ENCODE assay signal across 25 mouse cellular contexts in genomic region chr5:19553510-19553909, GRCm38 (mm10).
DNase-seq lines count a peak whose midpoint lies in the region; ATAC-seq and TF ChIP-seq lines count a peak whose summit lies in the region.
"Had no signal": no experiment of that assay in that cellular context is flagged by ENCODE, and none has a peak within 500 bp of the region (broad histone marks: within the 10 kb centered on the region; RNA-seq: fewer than 3 reads in every experiment).

No protein-coding gene starts in this region.

- 73% methylated on average over 3 of the region's 3 CpGs for WGBS in forebrain, embryonic 14.5 days
- WGBS in forebrain, embryonic 15.5 days: 68% methylated on average over 3 of the region's 3 CpGs
- WGBS in midbrain, postnatal 0 days: 52% methylated on average over 3 of the region's 3 CpGs
- WGBS in midbrain, embryonic 11.5 days: 76% methylated on average over 3 of the region's 3 CpGs

- no peak overlapping the region for H3K4me2 ChIP-seq in forebrain, embryonic 14.5 days (ENCODE audit: low read length)
- H3K4me2 ChIP-seq in forebrain, embryonic 15.5 days (replicated peaks): no peak overlapping the region
- H3K4me2 ChIP-seq in midbrain, postnatal 0 days (ENCODE audit: low read depth, low read length, poor library complexity, severe bottlenecking): no peak overlapping the region
- no peak overlapping the region for H3K4me2 ChIP-seq in midbrain, embryonic 11.5 days
- H3K4me2 ChIP-seq: heart, embryonic 12.5 days; limb, embryonic 15.5 days; lung, embryonic 14.5 days had no signal

- no peaks in the 10 kb centered on the region for H3K27me3 ChIP-seq in forebrain, embryonic 14.5 days (replicated peaks; ENCODE audit: control insufficient read depth, insufficient read depth, low read length)
- H3K27me3 ChIP-seq in forebrain, embryonic 15.5 days: no peaks in the 10 kb centered on the region
- no peaks in the 10 kb centered on the region for H3K27me3 ChIP-seq in midbrain, postnatal 0 days (ENCODE audit: insufficient read depth, low read length)
- no peaks in the 10 kb centered on the region for H3K27me3 ChIP-seq in midbrain, embryonic 11.5 days (ENCODE audit: control insufficient read depth, insufficient read depth, low read length)
- H3K27me3 ChIP-seq: heart, embryonic 12.5 days; limb, embryonic 15.5 days; megakaryocyte, embryonic 14.5 days had no signal

- no peak for TF ChIP-seq CTCF in layer of hippocampus, adult 2 months (conservative IDR thresholded peaks at IDR 0.05)
- no peak for TF ChIP-seq CTCF in midbrain, postnatal 0 days (IDR thresholded peaks at IDR 0.05)

- H3K4me3 ChIP-seq in forebrain, embryonic 14.5 days (ENCODE audit: low read depth, low read length): no peak overlapping the region
- no peak overlapping the region for H3K4me3 ChIP-seq in forebrain, embryonic 15.5 days
- H3K4me3 ChIP-seq in layer of hippocampus, adult 2 months: no peak overlapping the region
- H3K4me3 ChIP-seq in midbrain, postnatal 0 days (ENCODE audit: low read depth, low read length): no peak overlapping the region
- H3K4me3 ChIP-seq in midbrain, embryonic 11.5 days (ENCODE audit: low read depth, low read length): no peak overlapping the region
- H3K4me3 ChIP-seq: embryonic facial prominence, embryonic 10.5 days; heart, embryonic 12.5 days; hindbrain, embryonic 10.5 days; limb, embryonic 15.5 days; megakaryocyte, embryonic 14.5 days had no signal

- H3K4me1 ChIP-seq in forebrain, embryonic 14.5 days (ENCODE audit: control insufficient read depth, insufficient read depth, low read length): no peaks in the 10 kb centered on the region
- H3K4me1 ChIP-seq in forebrain, embryonic 15.5 days: no peaks in the 10 kb centered on the region
- H3K4me1 ChIP-seq in midbrain, postnatal 0 days (ENCODE audit: insufficient read depth, low read length): no peaks in the 10 kb centered on the region
- no peaks in the 10 kb centered on the region for H3K4me1 ChIP-seq in midbrain, embryonic 11.5 days (ENCODE audit: control insufficient read depth, insufficient read depth, low read length)
- H3K4me1 ChIP-seq: embryonic facial prominence, embryonic 10.5 days; heart, embryonic 12.5 days; hindbrain, embryonic 10.5 days; limb, embryonic 15.5 days; megakaryocyte, embryonic 14.5 days had no signal

- no peak overlapping the region for H3K9ac ChIP-seq in forebrain, embryonic 14.5 days (ENCODE audit: low read length)
- H3K9ac ChIP-seq in forebrain, embryonic 15.5 days (replicated peaks): no peak overlapping the region
- no peak overlapping the region for H3K9ac ChIP-seq in midbrain, postnatal 0 days (replicated peaks; ENCODE audit: low read length, poor library complexity, severe bottlenecking)
- H3K9ac ChIP-seq in midbrain, embryonic 11.5 days (ENCODE audit: low read length): no peak overlapping the region
- H3K9ac ChIP-seq: heart, embryonic 12.5 days; limb, embryonic 15.5 days; liver, embryonic 14.5 days; lung, embryonic 14.5 days had no signal

- peak; percentile 8 for DNase-seq in forebrain, embryonic 14.5 days (ENCODE audit: low spot score)
- DNase-seq in layer of hippocampus, adult 2 months (ENCODE audit: low spot score in 2 of 2): peak in 1 of 2 experiments; percentile 31
- DNase-seq in layer of hippocampus, postnatal 25 days (ENCODE audit: extremely low spot score in 1 of 2, low spot score in 1 of 2): no peak
- no peak for DNase-seq in midbrain, postnatal 0 days (ENCODE audit: low spot score)
- no peak for DNase-seq in midbrain, embryonic 11.5 days (ENCODE audit: low spot score, missing footprints)
- DNase-seq in cerebellum, adult 11 months: no peak
- DNase-seq in lung, postnatal 10 days: no peak
- DNase-seq: adrenal gland, postnatal 25 days; cerebellum, adult 11-12 months; gastrocnemius, postnatal 25 days; heart, adult 18-20 months; heart, postnatal 10 days; kidney, postnatal 36 days; lung, embryonic 14.5 days; lung, postnatal 36 days; right cerebral cortex, postnatal 25 days; spleen, adult 18-20 months had no signal

- ATAC-seq in forebrain, embryonic 14.5 days: no peak
- ATAC-seq in forebrain, embryonic 15.5 days (replicated peaks): no peak
- ATAC-seq in midbrain, postnatal 0 days (ENCODE audit: low FRiP score): 0 out of 2 replicates have a peak, but pooled peaks have one; percentile 41
- ATAC-seq in midbrain, embryonic 11.5 days (ENCODE audit: low FRiP score): no peak
- ATAC-seq: intestine, postnatal 0 days had no signal

- H3K36me3 ChIP-seq in forebrain, embryonic 14.5 days (ENCODE audit: control insufficient read depth, insufficient read depth, low read length): no peaks in the 10 kb centered on the region
- H3K36me3 ChIP-seq in forebrain, embryonic 15.5 days: no peaks in the 10 kb centered on the region
- no peaks in the 10 kb centered on the region for H3K36me3 ChIP-seq in midbrain, postnatal 0 days (ENCODE audit: insufficient read depth, low read length)
- no peaks in the 10 kb centered on the region for H3K36me3 ChIP-seq in midbrain, embryonic 11.5 days (ENCODE audit: control insufficient read depth, insufficient read depth, low read length)
- H3K36me3 ChIP-seq: embryonic facial prominence, embryonic 10.5 days; heart, embryonic 12.5 days; hindbrain, embryonic 10.5 days; limb, embryonic 15.5 days had no signal

- H3K27ac ChIP-seq in forebrain, embryonic 14.5 days (ENCODE audit: low read depth, low read length): no peak overlapping the region
- no peak overlapping the region for H3K27ac ChIP-seq in forebrain, embryonic 15.5 days (replicated peaks)
- peak overlapping the region; percentile 82 for H3K27ac ChIP-seq in layer of hippocampus, adult 2 months
- H3K27ac ChIP-seq in midbrain, postnatal 0 days (ENCODE audit: low read depth, low read length): no peak overlapping the region
- H3K27ac ChIP-seq in midbrain, embryonic 11.5 days (ENCODE audit: low read depth, low read length): no peak overlapping the region
- H3K27ac ChIP-seq: embryonic facial prominence, embryonic 10.5 days; hindbrain, embryonic 10.5 days; limb, embryonic 15.5 days; liver, embryonic 14.5 days had no signal

- no peaks in the 10 kb centered on the region for H3K9me3 ChIP-seq in forebrain, embryonic 14.5 days (replicated peaks; ENCODE audit: control insufficient read depth, low read length)
- no peaks in the 10 kb centered on the region for H3K9me3 ChIP-seq in forebrain, embryonic 15.5 days
- H3K9me3 ChIP-seq in midbrain, postnatal 0 days (ENCODE audit: low read length): no peaks in the 10 kb centered on the region
- no peaks in the 10 kb centered on the region for H3K9me3 ChIP-seq in midbrain, embryonic 11.5 days (ENCODE audit: control insufficient read depth, low read length)
- H3K9me3 ChIP-seq: embryonic facial prominence, embryonic 10.5 days; hindbrain, embryonic 10.5 days; limb, embryonic 15.5 days had no signal
